In the genomic region with DNA sequence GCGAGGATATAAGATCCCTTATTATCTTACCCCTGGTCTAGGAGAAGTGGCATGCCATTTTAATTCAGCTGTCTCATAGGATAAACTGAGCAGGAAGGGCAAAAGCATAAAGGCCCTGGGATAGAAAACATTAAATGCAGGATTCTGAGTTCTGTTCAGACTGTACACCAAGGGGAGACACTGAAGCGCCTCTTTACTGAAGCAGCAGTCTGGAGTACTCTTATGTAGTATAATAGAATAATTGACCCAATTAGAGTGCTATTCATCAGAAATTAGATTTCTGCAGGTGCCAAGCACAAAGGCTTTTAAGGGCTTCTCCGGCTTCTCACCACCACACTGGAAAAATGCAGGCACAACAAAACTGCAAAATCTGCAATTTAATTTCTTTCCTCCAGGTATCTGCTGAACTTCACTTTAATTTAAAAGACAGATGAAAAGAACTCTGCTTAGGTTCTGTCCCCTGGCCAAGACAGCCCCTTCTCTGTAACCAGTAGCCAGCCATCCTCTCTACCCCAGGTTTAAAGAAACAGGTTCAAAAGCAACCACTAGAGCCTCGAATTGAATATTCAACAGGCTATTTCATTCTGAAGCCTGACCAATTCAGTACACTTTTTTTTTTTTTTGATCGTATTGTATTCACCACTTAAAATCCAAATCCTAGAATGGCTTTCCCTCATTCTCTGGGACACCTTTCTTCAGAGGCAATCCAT, we compare ENCODE assay signal across 26 mouse cellular contexts.
A peak's percentile ranks its signal among the peaks of the same experiment; 100 is the strongest.
DNase-seq lines count a peak whose midpoint lies in the region; ATAC-seq and TF ChIP-seq lines count a peak whose summit lies in the region.
"Had no signal": no experiment of that assay in that cellular context is flagged by ENCODE, and none has a peak within 500 bp of the region (broad histone marks: within the 10 kb centered on the region; RNA-seq: fewer than 3 reads in every experiment).

No protein-coding gene starts in this region.

- no peak overlapping the region for H3K9ac ChIP-seq in hindbrain, postnatal 0 days (replicated peaks; ENCODE audit: low read length)
- no peak overlapping the region for H3K9ac ChIP-seq in hindbrain, embryonic 16.5 days (ENCODE audit: low read depth, low read length)
- H3K9ac ChIP-seq in forebrain, embryonic 15.5 days (replicated peaks) = no peak overlapping the region
- H3K9ac ChIP-seq: heart, embryonic 15.5 days; limb, embryonic 13.5 days; liver, embryonic 12.5 days; liver, postnatal 0 days had no signal

- H3K36me3 ChIP-seq in hindbrain, postnatal 0 days (ENCODE audit: insufficient read depth, low read length) = no peaks in the 10 kb centered on the region
- no peaks in the 10 kb centered on the region for H3K36me3 ChIP-seq in hindbrain, embryonic 16.5 days (ENCODE audit: control insufficient read depth, insufficient read depth, low read length)
- no peaks in the 10 kb centered on the region for H3K36me3 ChIP-seq in forebrain, embryonic 15.5 days
- no peaks in the 10 kb centered on the region for H3K36me3 ChIP-seq in heart, embryonic 10.5 days
- H3K36me3 ChIP-seq: G1E; heart, embryonic 15.5 days; limb, embryonic 13.5 days; liver, embryonic 12.5 days had no signal

- TF ChIP-seq CTCF in hindbrain, postnatal 0 days (IDR thresholded peaks at IDR 0.05; ENCODE audit: low read depth) = no peak
- no peak for TF ChIP-seq CTCF in brain, embryonic 14.5 days (IDR thresholded peaks at IDR 0.05; ENCODE audit: borderline replicate concordance, extremely low read depth, insufficient read depth, insufficient read length)

- H3K27me3 ChIP-seq in hindbrain, postnatal 0 days (ENCODE audit: insufficient read depth, low read length) = no peaks in the 10 kb centered on the region
- H3K27me3 ChIP-seq in hindbrain, embryonic 16.5 days (replicated peaks; ENCODE audit: control insufficient read depth, insufficient read depth, low read length) = no peaks in the 10 kb centered on the region
- H3K27me3 ChIP-seq in forebrain, embryonic 15.5 days = no peaks in the 10 kb centered on the region
- no peaks in the 10 kb centered on the region for H3K27me3 ChIP-seq in heart, embryonic 10.5 days (ENCODE audit: insufficient read depth, poor library complexity, severe bottlenecking)
- H3K27me3 ChIP-seq: heart, embryonic 15.5 days; limb, embryonic 13.5 days; liver, embryonic 12.5 days had no signal

- no peaks in the 10 kb centered on the region for H3K4me1 ChIP-seq in hindbrain, postnatal 0 days (ENCODE audit: insufficient read depth, low read length)
- H3K4me1 ChIP-seq in hindbrain, embryonic 16.5 days (ENCODE audit: control insufficient read depth, insufficient read depth, low read depth, low read length) = no peaks in the 10 kb centered on the region
- peaks cover 9% of the 10 kb centered on the region for H3K4me1 ChIP-seq in forebrain, embryonic 15.5 days
- no peaks in the 10 kb centered on the region for H3K4me1 ChIP-seq in heart, embryonic 10.5 days
- H3K4me1 ChIP-seq: heart, embryonic 15.5 days; limb, embryonic 13.5 days; liver, embryonic 12.5 days had no signal

- no peak overlapping the region for H3K4me2 ChIP-seq in hindbrain, postnatal 0 days (ENCODE audit: low read depth, low read length)
- no peak overlapping the region for H3K4me2 ChIP-seq in hindbrain, embryonic 16.5 days (ENCODE audit: low read length)
- H3K4me2 ChIP-seq in forebrain, embryonic 15.5 days (replicated peaks) = no peak overlapping the region
- H3K4me2 ChIP-seq: heart, embryonic 15.5 days; limb, embryonic 13.5 days; liver, embryonic 12.5 days had no signal

- H3K27ac ChIP-seq in hindbrain, postnatal 0 days = no peak overlapping the region
- no peak overlapping the region for H3K27ac ChIP-seq in hindbrain, embryonic 16.5 days (ENCODE audit: low read depth, low read length)
- no peak overlapping the region for H3K27ac ChIP-seq in forebrain, embryonic 15.5 days (replicated peaks)
- H3K27ac ChIP-seq in heart, embryonic 10.5 days = no peak overlapping the region
- H3K27ac ChIP-seq: heart, embryonic 15.5 days; left cerebral cortex, adult 2 months; limb, embryonic 13.5 days; liver, embryonic 12.5 days had no signal

- 72% methylated on average over 5 of the region's 5 CpGs for WGBS in hindbrain, postnatal 0 days
- 64% methylated on average over 5 of the region's 5 CpGs for WGBS in hindbrain, embryonic 16.5 days
- 23% methylated on average over 5 of the region's 5 CpGs for WGBS in forebrain, embryonic 15.5 days
- 77% methylated on average over 5 of the region's 5 CpGs for WGBS in heart, embryonic 10.5 days

- peak; percentile 18 for DNase-seq in hindbrain, postnatal 0 days (ENCODE audit: low spot score)
- DNase-seq in brain, embryonic 14.5 days (ENCODE audit: low read depth) = peak; percentile 76
- DNase-seq in telencephalon, adult 2 months (ENCODE audit: low read depth, low spot score) = peak; percentile 1
- no peak for DNase-seq in heart, embryonic 10.5 days (ENCODE audit: low spot score)
- DNase-seq in cerebellum, postnatal 4 days (ENCODE audit: low spot score in 2 of 2) = no peak
- DNase-seq: adrenal gland, adult 8-10 months; cerebellum, adult 11-12 months; cerebellum, adult 9-11 months; gastrocnemius, postnatal 14 days; kidney, adult 8-10 months; kidney, postnatal 10 days; liver, postnatal 0 days; lung, postnatal 36 days; right cerebral cortex, adult 18-20 months; spleen, adult 18-20 months; thymus, adult 18-20 months; thymus, postnatal 25 days had no signal

- no peak for ATAC-seq in hindbrain, postnatal 0 days
- ATAC-seq in hindbrain, embryonic 16.5 days = no peak
- peak; percentile 80; the same call in 1 of the 2 replicates for ATAC-seq in forebrain, embryonic 15.5 days (replicated peaks)
- ATAC-seq: intestine, embryonic 16.5 days; liver, embryonic 12.5 days; liver, postnatal 0 days had no signal

- H3K4me3 ChIP-seq in hindbrain, postnatal 0 days (ENCODE audit: low read length) = no peak overlapping the region
- H3K4me3 ChIP-seq in hindbrain, embryonic 16.5 days (ENCODE audit: low read length) = no peak overlapping the region
- no peak overlapping the region for H3K4me3 ChIP-seq in forebrain, embryonic 15.5 days
- H3K4me3 ChIP-seq in heart, embryonic 10.5 days = no peak overlapping the region
- H3K4me3 ChIP-seq: erythroblast, embryonic 14.5 days; heart, embryonic 15.5 days; left cerebral cortex, adult 2 months; limb, embryonic 13.5 days; liver, embryonic 12.5 days had no signal

- H3K9me3 ChIP-seq in hindbrain, postnatal 0 days (ENCODE audit: low read length) = no peaks in the 10 kb centered on the region
- H3K9me3 ChIP-seq in hindbrain, embryonic 16.5 days (ENCODE audit: control insufficient read depth, low read length) = no peaks in the 10 kb centered on the region
- H3K9me3 ChIP-seq in forebrain, embryonic 15.5 days = no peaks in the 10 kb centered on the region
- no peaks in the 10 kb centered on the region for H3K9me3 ChIP-seq in heart, embryonic 10.5 days
- H3K9me3 ChIP-seq: G1E; heart, embryonic 15.5 days; limb, embryonic 13.5 days; liver, embryonic 12.5 days had no signal

- no peak for TF ChIP-seq POLR2A in brain, embryonic 14.5 days (IDR thresholded peaks at IDR 0.05; ENCODE audit: borderline replicate concordance, extremely low read depth, insufficient read depth, insufficient read length, poor library complexity, severe bottlenecking)

Comparison
In these comparisons a context has a peak if more than half of its experiments do, and no peak if none do; other contexts are left out.
1. DNase-seq: peak in hindbrain, postnatal 0 days (single experiment), brain, embryonic 14.5 days (single experiment) and telencephalon, adult 2 months (single experiment); none in heart, embryonic 10.5 days (single experiment) and cerebellum, postnatal 4 days (0 of 2).